ENCODE assay signal across 8 mouse cellular contexts in genomic region chr4:129741251-129741973, GRCm38 (mm10). TPM values are rescaled to one million over a fixed set of nuclear protein-coding genes. Genes with fewer than 3 reads are reported as not detected.
DNase-seq lines count a peak whose midpoint lies in the region; ATAC-seq and TF ChIP-seq lines count a peak whose summit lies in the region.

No protein-coding gene starts in this region.

- peak overlapping the region; percentile 75 for H3K4me2 ChIP-seq in heart, embryonic 14.5 days (ENCODE audit: low read length)
- H3K4me2 ChIP-seq in liver, embryonic 16.5 days (ENCODE audit: low read depth, low read length), result peak overlapping the region; percentile 88
- H3K4me2 ChIP-seq in neural tube, embryonic 12.5 days (replicated peaks), result peak overlapping the region; percentile 86
- H3K4me2 ChIP-seq in stomach, postnatal 0 days (replicated peaks; ENCODE audit: low read depth), result peak overlapping the region; percentile 66

- H3K9me3 ChIP-seq in heart, embryonic 14.5 days (ENCODE audit: control insufficient read depth, low read length), result no peaks in the 10 kb centered on the region
- H3K9me3 ChIP-seq in liver, embryonic 16.5 days (replicated peaks; ENCODE audit: control insufficient read depth, low read length), result no peaks in the 10 kb centered on the region
- H3K9me3 ChIP-seq in neural tube, embryonic 12.5 days, result no peaks in the 10 kb centered on the region
- H3K9me3 ChIP-seq in stomach, postnatal 0 days (ENCODE audit: control insufficient read depth, low read length), result no peaks in the 10 kb centered on the region

- H3K4me3 ChIP-seq in C2C12 (ENCODE audit: insufficient read depth, poor library complexity, severe bottlenecking), result peak overlapping the region; percentile 99
- peak overlapping the region; percentile 95 for H3K4me3 ChIP-seq in bone marrow, adult 2 months (replicated peaks; ENCODE audit: control insufficient read depth, low read depth, low read length)
- peak overlapping the region; percentile 74 to 100 for H3K4me3 ChIP-seq in heart, embryonic 14.5 days (ENCODE audit: control insufficient read depth in 1 of 2, insufficient read depth in 1 of 2, low read depth in 1 of 2, low read length in 2 of 2)
- H3K4me3 ChIP-seq in liver, embryonic 16.5 days (ENCODE audit: low read depth, low read length), result peak overlapping the region; percentile 100
- peak overlapping the region; percentile 99 for H3K4me3 ChIP-seq in neural tube, embryonic 12.5 days
- peak overlapping the region; percentile 99 for H3K4me3 ChIP-seq in stomach, postnatal 0 days (ENCODE audit: low read depth, low read length)

- H3K27me3 ChIP-seq in C2C12 (ENCODE audit: control insufficient read depth, insufficient read depth, insufficient read length), result no peaks in the 10 kb centered on the region
- H3K27me3 ChIP-seq in heart, embryonic 14.5 days (ENCODE audit: control insufficient read depth, insufficient read depth, low read length), result no peaks in the 10 kb centered on the region
- H3K27me3 ChIP-seq in liver, embryonic 16.5 days (ENCODE audit: control insufficient read depth, insufficient read depth, low read depth, low read length), result no peaks in the 10 kb centered on the region
- no peaks in the 10 kb centered on the region for H3K27me3 ChIP-seq in neural tube, embryonic 12.5 days (replicated peaks)
- no peaks in the 10 kb centered on the region for H3K27me3 ChIP-seq in stomach, postnatal 0 days (ENCODE audit: control insufficient read depth, insufficient read depth, low read length)

- peaks cover 51% of the 10 kb centered on the region for H3K79me3 ChIP-seq in C2C12 (ENCODE audit: low read depth)

- peak overlapping the region; percentile 96 for H3K27ac ChIP-seq in bone marrow, adult 2 months (ENCODE audit: control insufficient read depth, insufficient read depth, low read depth, low read length, poor library complexity)
- peak overlapping the region; percentile 90 to 98 for H3K27ac ChIP-seq in heart, embryonic 14.5 days (replicated peaks in 1 of 2; ENCODE audit: control insufficient read depth in 1 of 2, insufficient read depth in 1 of 2, low read depth in 2 of 2, low read length in 2 of 2)
- H3K27ac ChIP-seq in liver, embryonic 16.5 days (ENCODE audit: low read length), result peak overlapping the region; percentile 94
- H3K27ac ChIP-seq in neural tube, embryonic 12.5 days, result peak overlapping the region; percentile 93
- H3K27ac ChIP-seq in stomach, postnatal 0 days (replicated peaks), result peak overlapping the region; percentile 96

- peak; percentile 67 for ATAC-seq in erythroid progenitor cell, adult 5-6 weeks (replicated peaks; ENCODE audit: low FRiP score, poor library complexity, severe bottlenecking)
- peak; percentile 1; the same call in 1 of the 2 replicates for ATAC-seq in heart, embryonic 14.5 days (ENCODE audit: insufficient number of reproducible peaks, insufficient read depth, low FRiP score, low read depth)
- no peak; the same call in 1 of the 2 replicates for ATAC-seq in liver, embryonic 16.5 days (ENCODE audit: low read depth)
- peak; percentile 26 for ATAC-seq in neural tube, embryonic 12.5 days (ENCODE audit: low FRiP score, low read depth)
- ATAC-seq in stomach, postnatal 0 days (ENCODE audit: low FRiP score, low TSS enrichment), result peak; percentile 9

- H3K4me1 ChIP-seq in bone marrow, adult 2 months (ENCODE audit: control insufficient read depth, insufficient read depth, low read length), result no peaks in the 10 kb centered on the region; the same call in 1 of the 2 replicates
- H3K4me1 ChIP-seq in heart, embryonic 14.5 days (ENCODE audit: control insufficient read depth in 2 of 2, insufficient read depth in 2 of 2, low read length in 2 of 2), result peaks cover 7 to 35% of the 10 kb centered on the region in 2 experiments; a peak in 3 of 4 replicates
- peaks cover 30% of the 10 kb centered on the region for H3K4me1 ChIP-seq in liver, embryonic 16.5 days (ENCODE audit: control insufficient read depth, low read depth, low read length)
- H3K4me1 ChIP-seq in neural tube, embryonic 12.5 days, result peaks cover 17% of the 10 kb centered on the region
- no peaks in the 10 kb centered on the region for H3K4me1 ChIP-seq in stomach, postnatal 0 days (replicated peaks; ENCODE audit: control insufficient read depth, insufficient read depth)

- DNase-seq in kidney, postnatal 14 days, result peak; percentile 51
- DNase-seq in stomach, postnatal 0 days (ENCODE audit: low spot score), result peak; percentile 65

- H3K9ac ChIP-seq in heart, embryonic 14.5 days (ENCODE audit: low read length), result peak overlapping the region; percentile 100
- peak overlapping the region; percentile 99 for H3K9ac ChIP-seq in liver, embryonic 16.5 days (ENCODE audit: low read depth, low read length)
- peak overlapping the region; percentile 100 for H3K9ac ChIP-seq in neural tube, embryonic 12.5 days
- peak overlapping the region; percentile 99 for H3K9ac ChIP-seq in stomach, postnatal 0 days (ENCODE audit: low read length)

- under 1% methylated on average over 62 of the region's 62 CpGs for WGBS in bone marrow, adult 2 months
- under 1% methylated on average over 62 of the region's 62 CpGs for WGBS in heart, embryonic 14.5 days
- whole genome bisulfite sequencing in liver, embryonic 16.5 days (ENCODE audit: insufficient replicate concordance), result under 1% methylated on average over 62 of the region's 62 CpGs
- under 1% methylated on average over 62 of the region's 62 CpGs for WGBS in neural tube, embryonic 12.5 days
- WGBS in stomach, postnatal 0 days, result 1% methylated on average over 60 of the region's 62 CpGs

- peaks cover 28% of the 10 kb centered on the region for H3K36me3 ChIP-seq in C2C12 (ENCODE audit: control insufficient read depth, insufficient read depth)
- H3K36me3 ChIP-seq in heart, embryonic 14.5 days (ENCODE audit: control insufficient read depth, insufficient read depth, low read length), result no peaks in the 10 kb centered on the region
- H3K36me3 ChIP-seq in liver, embryonic 16.5 days (ENCODE audit: control insufficient read depth, insufficient read depth), result no peaks in the 10 kb centered on the region
- H3K36me3 ChIP-seq in neural tube, embryonic 12.5 days, result no peaks in the 10 kb centered on the region
- no peaks in the 10 kb centered on the region for H3K36me3 ChIP-seq in stomach, postnatal 0 days (ENCODE audit: control insufficient read depth, insufficient read depth, low read length)

- TF ChIP-seq EP300 in stomach, postnatal 0 days (optimal IDR thresholded peaks at IDR 0.05), result no peak

- TF ChIP-seq POLR2A in bone marrow, adult 2 months (IDR thresholded peaks at IDR 0.05; ENCODE audit: borderline replicate concordance, control insufficient read depth, low read depth, low read length), result no peak

- peaks cover 57% of the 10 kb centered on the region for H3K79me2 ChIP-seq in C2C12 (ENCODE audit: control insufficient read depth, insufficient read depth)

- peak overlapping the region; percentile 100 for H3ac ChIP-seq in C2C12 (ENCODE audit: control insufficient read depth, insufficient read length, low read depth)

- no peak for TF ChIP-seq CTCF in C2C12 (IDR thresholded peaks at IDR 0.05; ENCODE audit: control insufficient read depth, insufficient read depth, insufficient read length)
- TF ChIP-seq CTCF in bone marrow, adult 2 months (IDR thresholded peaks at IDR 0.05; ENCODE audit: control insufficient read depth, insufficient read depth, low read length), result no peak
- TF ChIP-seq CTCF in stomach, postnatal 0 days (IDR thresholded peaks at IDR 0.05; ENCODE audit: low read depth), result no peak

TF ChIP-seq in C2C12, 6 proteins besides CTCF, POLR2A, EP300 and RAD21:
- no peak for TF ChIP-seq USF1 (IDR thresholded peaks at IDR 0.05; ENCODE audit: low read depth)
- TF ChIP-seq MYOD1 (IDR thresholded peaks at IDR 0.05; ENCODE audit: control insufficient read depth, insufficient read length, low read depth), result no peak
- peak; percentile 12 for TF ChIP-seq MAX (IDR thresholded peaks at IDR 0.05)
- no peak for TF ChIP-seq FOSL1 (IDR thresholded peaks at IDR 0.05; ENCODE audit: insufficient read depth, low read length, poor library complexity, severe bottlenecking)

RNA-seq across cellular contexts. Expression of gene Khdrbs1, which starts 0.7 kb away (rescaled TPM):
- 61.6 TPM for polyA plus RNA-seq in C2C12 (2012; fragmentation: generic; extraction: Trizol)
- 33.6 and 40.4 TPM in 2 replicates for polyA plus RNA-seq in bone marrow, adult 2 months (2011; ENCODE audit: insufficient read depth, insufficient read length, low replicate concordance, missing spikeins)
- total RNA-seq in erythroid progenitor cell, adult 5-6 weeks (2015; ENCODE audit: low replicate concordance), result 49.5 and 58.7 TPM in 2 replicates
- 40.4 and 57.1 TPM in 2 replicates for total RNA-seq in erythroid progenitor cell, adult 5-6 weeks (2017; ENCODE audit: low replicate concordance)
- 69.6 and 74.0 TPM in 2 replicates for polyA plus RNA-seq in heart, embryonic 14.5 days (2014; fragmentation: Nextera tagmentation; extraction: Ambion mirVana)
- polyA plus RNA-seq in liver, embryonic 16.5 days (2015; fragmentation: Nextera tagmentation; extraction: Ambion mirVana), result 19.6 and 20.2 TPM in 2 replicates
- 211 and 212 TPM in 2 replicates for polyA plus RNA-seq in neural tube, embryonic 12.5 days (2016; fragmentation: Nextera tagmentation; extraction: Ambion mirVana)
- polyA plus RNA-seq in stomach, postnatal 0 days (2015; fragmentation: Nextera tagmentation; extraction: Ambion mirVana), result 37.7 and 38.6 TPM in 2 replicates

RNA-seq across cellular contexts. Expression of gene Tmem39b, which starts 44.8 kb away (rescaled TPM):
- polyA plus RNA-seq in C2C12 (2012; fragmentation: generic; extraction: Trizol), result 17.0 TPM
- 3.7 and 9.3 TPM in 2 replicates for polyA plus RNA-seq in bone marrow, adult 2 months (2011; ENCODE audit: insufficient read depth, insufficient read length, low replicate concordance, missing spikeins)
- 2.2 and 5.9 TPM in 2 replicates for total RNA-seq in erythroid progenitor cell, adult 5-6 weeks (2015; ENCODE audit: low replicate concordance)
- total RNA-seq in erythroid progenitor cell, adult 5-6 weeks (2017; ENCODE audit: low replicate concordance), result 2.1 TPM in 1 of 2 replicates, not detected in the other
- 7.1 and 13.4 TPM in 2 replicates for polyA plus RNA-seq in heart, embryonic 14.5 days (2014; fragmentation: Nextera tagmentation; extraction: Ambion mirVana)
- 3.3 TPM in 2 replicates for polyA plus RNA-seq in liver, embryonic 16.5 days (2015; fragmentation: Nextera tagmentation; extraction: Ambion mirVana)
- 16.0 and 16.8 TPM in 2 replicates for polyA plus RNA-seq in neural tube, embryonic 12.5 days (2016; fragmentation: Nextera tagmentation; extraction: Ambion mirVana)
- polyA plus RNA-seq in stomach, postnatal 0 days (2015; fragmentation: Nextera tagmentation; extraction: Ambion mirVana), result 4.5 and 5.4 TPM in 2 replicates
